Mouse (Mus musculus) Patski (cell line): ENCODE results near the gene Sufu. TPM values are rescaled to one million over a fixed set of nuclear protein-coding genes. Genes with fewer than 3 reads are reported as not detected.

Experiments
- ATAC-seq: fragments of 100-300 bp; one replicate; pipeline ENCODE4 v1.8.0; 2021
- CTCF ChIA-PET: fragments of 350-600 bp; sonication (Branson Sonifier 250); formaldehyde crosslinking; loops from one replicate; lab custom pipeline; 2022; ENCODE audit warnings: inconsistent platforms; lab: Charles Lee
- POLR2A ChIA-PET: fragments of 350-600 bp; sonication (Branson Sonifier 250); formaldehyde crosslinking; loops from one replicate; lab custom pipeline; 2022; ENCODE audit warnings: antibody characterized with exemption, inconsistent platforms; lab: Charles Lee
- DNase-seq: peaks from one replicate; pipeline ENCODE4 v3.0.0-alpha.2; 2011; ENCODE audit warnings: low read depth, low spot score
- H3K27me3 ChIP-seq: fragments of 371-371 bp; one replicate; pipeline ENCODE4 v1.5.1; 2021
- CTCF ChIP-seq: fragments of 100-300 bp; IDR thresholded peaks from one replicate; pipeline ENCODE4 v1.5.1; 2021
- in situ Hi-C: fragments of 300-500 bp; cut with MboI; formaldehyde crosslinking; loops from 3 replicates; pipeline ENCODE4 v1.11.1; 2018; ENCODE audit warnings: low pct_unique_long_range_greater_than_20kb, mixed read lengths
- polyA plus RNA-seq: library from polyadenylated mRNA; unstranded; gene quantifications from one replicate; pipeline ENCODE4 v1.2.3, GENCODE M21; 2021

The Sufu gene
- polyA plus RNA-seq, 1 experiment from 2014 or later = 35.2 TPM

GRCm38 (mm10) chr19:46392018-46392417 lies 4.7 kb upstream of the Sufu start:
- peak; percentile 86 for TF ChIP-seq CTCF
- no peaks in the 10 kb centered on the region for H3K27me3 ChIP-seq
- ChIA-PET POLR2A (interaction anchor here (0.6 to 1.1 kb wide), 3 partner anchors 23 to 139 kb away, joined by 3 read pairs; no protein-coding TSS in a partner anchor), CTCF (interaction anchor here (0.8 kb wide), 1 partner anchor 12 kb away, joined by 4 read pairs; no protein-coding TSS in a partner anchor)
- no peak for ATAC-seq
- no peak for DNase-seq
- in situ Hi-C loops = no loop called here

GRCm38 (mm10) chr19:46394712-46395108 lies 2.0 kb upstream of the Sufu start:
- no peak for ATAC-seq
- no peak for TF ChIP-seq CTCF
- CTCF ChIA-PET = no interaction called here
- DNase-seq = no peak
- in situ Hi-C loops = loop anchor here (5.0 kb wide), 2 partner anchors 53 to 138 kb away; no protein-coding TSS in a partner anchor
- POLR2A ChIA-PET = interaction anchor here (1.0 to 1.4 kb wide), 2 partner anchors 106 to 135 kb away, joined by 4 to 5 read pairs; no protein-coding TSS in a partner anchor
- no peaks in the 10 kb centered on the region for H3K27me3 ChIP-seq

GRCm38 (mm10) chr19:46395109-46396009 lies 1.3 kb upstream of the Sufu start, which contains the start of gene Actr1a:
Gene Actr1a, minus strand, starts transcription at chr19:46395748.
- DNase-seq = peak; percentile 98
- TF ChIP-seq CTCF = no peak
- CTCF ChIA-PET = no interaction called here
- no peaks in the 10 kb centered on the region for H3K27me3 ChIP-seq
- in situ Hi-C loops = loop anchor here (5.0 kb wide), 2 partner anchors 52 to 137 kb away; no protein-coding TSS in a partner anchor
- peak; percentile 94 for ATAC-seq
- POLR2A ChIA-PET = interaction anchor here (0.7 to 1.4 kb wide), 3 partner anchors 43 to 134 kb away, joined by 3 to 5 read pairs (median 4); no protein-coding TSS in a partner anchor

- POLR2A ChIA-PET = interaction anchor here (0.7 to 2.7 kb wide), 8 partner anchors 11 to 134 kb away, joined by 3 to 20 read pairs (median 4); partner anchors contain the start of gene Trim8
- no peak for DNase-seq
- CTCF ChIA-PET = interaction anchor here (0.8 to 3.3 kb wide), 19 partner anchors 10 to 138 kb away, joined by 3 to 41 read pairs (median 6); no protein-coding TSS in a partner anchor
- no peak for TF ChIP-seq CTCF
- no peak for ATAC-seq
- H3K27me3 ChIP-seq = no peaks in the 10 kb centered on the region
- in situ Hi-C loops = loop anchor here (5.0 kb wide), 2 partner anchors 51 to 136 kb away; no protein-coding TSS in a partner anchor
These were observed 587 bp upstream of the Sufu start for GRCm38 (mm10) chr19:46396109-46396508.

GRCm38 (mm10) chr19:46397436-46398001 lies 823 bp downstream of the Sufu start:
- in situ Hi-C loops = loop anchor here (5.0 kb wide), 2 partner anchors 50 to 135 kb away; no protein-coding TSS in a partner anchor
- no peak for ATAC-seq
- no peak for DNase-seq
- no peak for TF ChIP-seq CTCF
- H3K27me3 ChIP-seq = no peaks in the 10 kb centered on the region
- CTCF ChIA-PET = interaction anchor here (0.8 to 3.3 kb wide), 14 partner anchors 9 to 119 kb away, joined by 3 to 41 read pairs (median 5); no protein-coding TSS in a partner anchor
- POLR2A ChIA-PET = interaction anchor here (0.8 to 2.7 kb wide), 11 partner anchors 9 to 132 kb away, joined by 3 to 20 read pairs (median 4); partner anchors contain the start of gene Trim8

GRCm38 (mm10) chr19:46398401-46398800 lies 1.7 kb downstream of the Sufu start:
- no peak for TF ChIP-seq CTCF
- ChIA-PET CTCF (interaction anchor here (2.4 to 3.3 kb wide), 2 partner anchors 36 to 47 kb away, joined by 22 to 41 read pairs; no protein-coding TSS in a partner anchor), POLR2A (interaction anchor here (2.7 kb wide), 2 partner anchors 8 to 43 kb away, joined by 11 to 20 read pairs; no protein-coding TSS in a partner anchor)
- no peak for DNase-seq
- in situ Hi-C loops = loop anchor here (5.0 kb wide), 2 partner anchors 49 to 134 kb away; no protein-coding TSS in a partner anchor
- H3K27me3 ChIP-seq = no peaks in the 10 kb centered on the region
- no peak for ATAC-seq

GRCm38 (mm10) chr19:46399372-46399771 lies 2.7 kb downstream of the Sufu start:
- CTCF ChIA-PET = interaction anchor here (1.5 to 3.3 kb wide), 4 partner anchors 35 to 50 kb away, joined by 3 to 22 read pairs (median 5); no protein-coding TSS in a partner anchor
- no peak for TF ChIP-seq CTCF
- no peak for ATAC-seq
- no peaks in the 10 kb centered on the region for H3K27me3 ChIP-seq
- no peak for DNase-seq
- in situ Hi-C loops = loop anchor here (5.0 kb wide), 2 partner anchors 48 to 133 kb away; no protein-coding TSS in a partner anchor
- POLR2A ChIA-PET = no interaction called here

GRCm38 (mm10) chr19:46399886-46400285 lies 3.2 kb downstream of the Sufu start:
- ChIA-PET POLR2A (no interaction called here), CTCF (interaction anchor here (1.4 to 2.2 kb wide), 5 partner anchors 35 to 52 kb away, joined by 3 to 7 read pairs (median 5); no protein-coding TSS in a partner anchor)
- no peaks in the 10 kb centered on the region for H3K27me3 ChIP-seq
- no peak for DNase-seq
- ATAC-seq = no peak
- no peak for TF ChIP-seq CTCF
- in situ Hi-C loops = loop anchor here (5.0 kb wide), 2 partner anchors 47 to 132 kb away; no protein-coding TSS in a partner anchor

GRCm38 (mm10) chr19:46400558-46400957 lies 3.9 kb downstream of the Sufu start:
- no peak for DNase-seq
- no peak for ATAC-seq
- TF ChIP-seq CTCF = no peak
- CTCF ChIA-PET = interaction anchor here (1.4 to 2.2 kb wide), 4 partner anchors 34 to 52 kb away, joined by 3 to 7 read pairs (median 5); no protein-coding TSS in a partner anchor
- in situ Hi-C loops = no loop called here
- H3K27me3 ChIP-seq = no peaks in the 10 kb centered on the region
- POLR2A ChIA-PET = no interaction called here
